Mouse (Mus musculus): ENCODE data around the gene Rpap3. TPM values are rescaled to one million over a fixed set of nuclear protein-coding genes. Genes with fewer than 3 reads are reported as not detected.

Gene Rpap3
- polyA plus RNA-seq, 1 experiment = 22.4 TPM

DNA sequence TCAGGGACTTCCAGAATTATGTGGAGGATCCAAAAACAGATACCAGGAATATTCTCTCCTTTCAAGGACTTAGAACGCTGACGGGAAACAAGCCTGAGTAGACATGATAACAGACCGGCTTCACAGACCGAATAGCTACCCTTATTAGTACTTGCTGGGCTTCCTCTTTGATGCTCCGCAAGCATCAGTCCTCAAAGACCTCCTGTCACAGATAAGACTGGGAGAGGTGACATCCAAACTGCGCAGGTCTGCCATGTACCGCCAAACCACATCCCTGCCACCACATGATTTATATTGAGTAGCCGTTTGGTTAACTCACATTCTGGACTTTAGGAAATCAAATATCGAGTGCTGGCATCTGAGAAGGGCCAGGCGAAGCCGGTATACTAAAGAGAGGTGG, 11.2 kb upstream of the Rpap3 start:
- no peak for TF ChIP-seq POLR2A (IDR thresholded peaks at IDR 0.05; ENCODE audit: low read depth, low read length)
- TF ChIP-seq CTCF (IDR thresholded peaks at IDR 0.05; ENCODE audit: borderline replicate concordance, insufficient read depth, low read length) = no peak
- no peak overlapping the region for H3K4me3 ChIP-seq (ENCODE audit: insufficient read depth, low read length)
- no peaks in the 10 kb centered on the region for H3K4me1 ChIP-seq (ENCODE audit: control insufficient read depth, insufficient read depth, low read length)
- no peak overlapping the region for H3K27ac ChIP-seq (ENCODE audit: insufficient read depth, low read length)

DNA sequence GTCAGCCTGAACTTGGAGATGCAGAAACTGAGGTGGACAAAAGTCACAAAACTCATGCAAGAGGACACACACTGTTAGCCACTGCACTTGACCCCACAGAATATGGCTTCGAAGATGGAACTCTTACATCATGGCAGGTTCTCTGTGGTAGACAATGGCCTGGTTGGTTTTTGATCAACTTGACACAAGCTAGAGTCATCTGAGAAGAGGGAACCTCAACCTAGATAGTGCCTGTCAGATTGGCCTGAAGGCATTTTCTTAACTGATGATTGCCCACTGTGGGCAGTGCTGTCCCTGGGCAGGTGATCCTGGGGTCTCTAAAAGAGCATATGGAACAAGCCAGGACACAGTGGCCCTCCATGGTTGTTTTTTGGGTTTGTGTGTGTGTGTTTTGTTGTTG, 10.1 kb upstream of the Rpap3 start:
- H3K4me3 ChIP-seq (ENCODE audit: insufficient read depth, low read length) = no peak overlapping the region
- TF ChIP-seq CTCF (IDR thresholded peaks at IDR 0.05; ENCODE audit: borderline replicate concordance, insufficient read depth, low read length) = no peak
- no peak for TF ChIP-seq POLR2A (IDR thresholded peaks at IDR 0.05; ENCODE audit: low read depth, low read length)
- no peak overlapping the region for H3K27ac ChIP-seq (ENCODE audit: insufficient read depth, low read length)
- no peaks in the 10 kb centered on the region for H3K4me1 ChIP-seq (ENCODE audit: control insufficient read depth, insufficient read depth, low read length)

DNA sequence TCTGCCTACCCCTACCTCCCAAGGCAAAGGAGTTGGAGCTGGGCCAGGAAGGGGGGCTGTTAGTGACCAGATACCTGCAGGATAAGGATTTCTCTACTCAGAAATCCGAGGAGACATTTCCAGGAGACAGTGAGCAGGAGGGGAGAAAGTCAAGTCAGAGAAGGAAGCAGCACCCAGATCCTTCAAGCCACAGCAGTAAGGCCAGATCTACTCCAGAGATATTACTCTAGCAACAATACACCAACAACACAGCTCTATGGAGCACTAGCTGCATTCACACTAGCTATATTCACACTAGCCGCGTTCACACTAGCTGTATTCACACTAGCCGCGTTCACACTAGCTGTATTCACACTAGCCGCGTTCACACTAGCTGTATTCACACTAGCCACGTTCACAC, 9.5 kb upstream of the Rpap3 start:
- TF ChIP-seq POLR2A (IDR thresholded peaks at IDR 0.05; ENCODE audit: low read depth, low read length) = no peak
- no peak for TF ChIP-seq CTCF (IDR thresholded peaks at IDR 0.05; ENCODE audit: borderline replicate concordance, insufficient read depth, low read length)
- Histone ChIP-seq H3K27ac (ENCODE audit: insufficient read depth, low read length) (no peak overlapping the region), H3K4me3 (ENCODE audit: insufficient read depth, low read length) (no peak overlapping the region), H3K4me1 (ENCODE audit: control insufficient read depth, insufficient read depth, low read length) (no peaks in the 10 kb centered on the region)

DNA sequence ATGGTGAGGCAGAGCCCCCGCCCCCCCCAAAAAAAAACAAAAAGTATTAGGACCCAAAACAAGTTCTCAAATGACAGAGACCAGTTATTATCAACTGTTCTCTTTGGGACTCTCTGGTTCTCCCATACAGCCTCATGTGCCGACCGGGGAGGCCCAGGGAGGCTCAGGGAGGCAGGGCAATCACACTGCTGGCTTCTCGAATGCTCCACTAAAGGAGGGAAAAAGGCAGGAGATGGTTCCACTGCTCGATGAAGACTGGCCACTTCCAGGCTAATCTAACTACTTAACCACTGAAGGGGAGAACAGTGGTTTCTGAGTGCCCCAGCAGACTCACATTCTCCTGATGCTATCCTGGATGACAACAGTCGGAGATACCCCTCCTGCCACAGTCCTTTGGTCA, 6.9 kb upstream of the Rpap3 start:
- no peaks in the 10 kb centered on the region for H3K4me1 ChIP-seq (ENCODE audit: control insufficient read depth, insufficient read depth, low read length)
- H3K4me3 ChIP-seq (ENCODE audit: insufficient read depth, low read length) = no peak overlapping the region
- no peak overlapping the region for H3K27ac ChIP-seq (ENCODE audit: insufficient read depth, low read length)
- TF ChIP-seq CTCF (IDR thresholded peaks at IDR 0.05; ENCODE audit: borderline replicate concordance, insufficient read depth, low read length) = no peak
- TF ChIP-seq POLR2A (IDR thresholded peaks at IDR 0.05; ENCODE audit: low read depth, low read length) = no peak

DNA sequence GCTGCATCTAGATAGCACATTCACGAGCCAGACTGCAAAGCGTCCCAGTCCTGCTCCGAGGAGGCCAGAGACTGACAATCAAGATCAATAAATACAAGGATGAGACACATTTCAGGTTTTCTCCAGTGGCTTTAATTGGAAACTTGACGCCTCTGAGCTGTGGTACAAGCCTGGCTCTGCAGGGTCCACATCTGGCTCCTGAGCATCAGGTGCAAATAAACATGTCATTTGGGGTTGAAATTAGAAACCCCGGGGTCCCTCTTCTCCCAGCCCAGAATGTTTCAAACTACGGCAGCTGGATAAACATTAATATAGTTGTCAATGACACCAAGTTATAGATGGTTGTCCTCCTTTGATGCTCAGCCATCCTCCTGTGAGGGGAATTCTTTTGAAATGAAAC, 5.3 kb upstream of the Rpap3 start:
- Histone ChIP-seq H3K4me3 (ENCODE audit: insufficient read depth, low read length) (no peak overlapping the region), H3K27ac (ENCODE audit: insufficient read depth, low read length) (no peak overlapping the region), H3K4me1 (ENCODE audit: control insufficient read depth, insufficient read depth, low read length) (no peaks in the 10 kb centered on the region)
- TF ChIP-seq POLR2A (IDR thresholded peaks at IDR 0.05; ENCODE audit: low read depth, low read length) = no peak
- TF ChIP-seq CTCF (IDR thresholded peaks at IDR 0.05; ENCODE audit: borderline replicate concordance, insufficient read depth, low read length) = no peak

DNA sequence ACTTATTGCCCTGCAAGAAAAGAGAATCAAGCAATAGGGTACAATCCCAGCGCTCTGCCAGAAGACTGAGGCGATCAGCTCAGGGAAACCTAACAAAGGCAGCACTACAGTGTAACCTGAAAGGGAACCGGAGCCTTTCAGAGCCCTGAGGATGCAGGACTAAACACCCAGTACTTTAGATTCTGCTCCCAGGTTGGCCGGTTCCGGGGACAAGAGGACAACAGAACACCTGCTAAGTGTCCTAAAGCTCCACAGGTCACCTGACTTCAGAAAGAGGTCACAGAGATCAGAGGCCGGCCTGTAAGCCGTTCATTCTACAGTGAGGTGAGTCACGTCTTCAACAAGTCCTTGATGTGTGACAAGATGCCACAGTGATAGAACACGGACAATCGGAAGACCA, 9.0 kb downstream of the Rpap3 start:
- Histone ChIP-seq H3K4me3 (ENCODE audit: insufficient read depth, low read length) (no peak overlapping the region), H3K4me1 (ENCODE audit: control insufficient read depth, insufficient read depth, low read length) (no peaks in the 10 kb centered on the region), H3K27ac (ENCODE audit: insufficient read depth, low read length) (no peak overlapping the region)
- TF ChIP-seq CTCF (IDR thresholded peaks at IDR 0.05; ENCODE audit: borderline replicate concordance, insufficient read depth, low read length) (no peak), POLR2A (IDR thresholded peaks at IDR 0.05; ENCODE audit: low read depth, low read length) (no peak)

DNA sequence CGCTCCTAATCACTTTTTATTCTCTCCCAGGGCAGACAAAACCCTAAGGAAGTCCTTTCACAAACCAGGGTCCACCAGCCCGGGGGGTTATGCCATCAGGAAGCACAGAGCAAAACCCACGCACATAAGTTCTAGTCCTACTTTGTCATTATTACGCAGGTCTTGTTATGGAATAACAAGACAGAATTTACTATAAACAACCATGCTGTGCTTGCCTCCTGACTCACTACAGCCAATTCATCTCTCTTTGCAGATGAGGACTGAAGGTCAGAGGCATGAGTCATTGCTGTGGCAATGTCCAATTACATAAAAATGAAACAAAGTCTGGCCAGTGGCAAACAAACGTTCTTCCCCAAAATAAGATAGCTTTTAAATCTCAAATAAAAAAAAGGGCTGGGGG, 12.2 kb downstream of the Rpap3 start:
- no peak for TF ChIP-seq CTCF (IDR thresholded peaks at IDR 0.05; ENCODE audit: borderline replicate concordance, insufficient read depth, low read length)
- TF ChIP-seq POLR2A (IDR thresholded peaks at IDR 0.05; ENCODE audit: low read depth, low read length) = no peak
- no peak overlapping the region for H3K4me3 ChIP-seq (ENCODE audit: insufficient read depth, low read length)
- H3K4me1 ChIP-seq (ENCODE audit: control insufficient read depth, insufficient read depth, low read length) = no peaks in the 10 kb centered on the region
- no peak overlapping the region for H3K27ac ChIP-seq (ENCODE audit: insufficient read depth, low read length)

DNA sequence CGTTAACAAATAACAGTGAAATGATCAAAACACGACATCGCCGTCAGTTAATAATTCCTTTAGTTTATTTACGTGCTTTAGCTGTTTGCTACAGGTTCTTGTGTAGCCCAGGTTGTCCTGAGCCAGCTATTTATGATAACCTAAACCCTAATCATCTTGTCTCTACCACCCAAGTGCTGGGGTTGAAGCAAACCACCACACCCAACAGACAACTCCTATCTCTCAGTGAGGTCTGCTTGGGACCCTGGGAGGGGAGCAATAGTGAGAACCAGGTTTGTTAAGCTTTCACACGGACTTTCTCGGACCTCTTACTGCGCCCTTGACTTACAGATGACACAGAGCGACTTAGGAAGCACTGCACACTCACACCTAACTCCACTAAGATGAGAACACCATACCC, 21.5 kb downstream of the Rpap3 start:
- TF ChIP-seq CTCF (IDR thresholded peaks at IDR 0.05; ENCODE audit: borderline replicate concordance, insufficient read depth, low read length) (no peak), POLR2A (IDR thresholded peaks at IDR 0.05; ENCODE audit: low read depth, low read length) (no peak)
- Histone ChIP-seq H3K4me3 (ENCODE audit: insufficient read depth, low read length) (no peak overlapping the region), H3K27ac (ENCODE audit: insufficient read depth, low read length) (no peak overlapping the region), H3K4me1 (ENCODE audit: control insufficient read depth, insufficient read depth, low read length) (no peaks in the 10 kb centered on the region)

DNA sequence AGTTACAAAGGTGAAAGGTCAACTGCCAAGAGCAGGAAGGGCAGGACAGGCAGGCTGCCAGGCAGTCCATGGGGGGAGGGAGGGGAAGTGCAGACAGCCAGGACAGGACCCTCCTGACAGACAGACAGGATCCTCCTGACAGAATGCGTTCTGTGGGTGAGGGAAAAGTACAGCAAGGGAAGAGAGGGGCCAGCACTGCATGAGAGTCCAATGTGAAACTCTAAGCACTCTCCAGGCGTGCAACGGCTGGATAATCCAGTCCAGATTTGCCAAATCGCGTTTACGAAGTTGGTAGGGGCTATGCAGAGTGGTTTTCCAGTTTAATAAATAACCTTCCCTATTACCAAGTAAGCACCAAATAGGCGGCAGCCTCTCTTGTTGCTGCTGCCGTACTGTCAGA, 23.6 kb downstream of the Rpap3 start:
- TF ChIP-seq CTCF (IDR thresholded peaks at IDR 0.05; ENCODE audit: borderline replicate concordance, insufficient read depth, low read length) (no peak), POLR2A (IDR thresholded peaks at IDR 0.05; ENCODE audit: low read depth, low read length) (no peak)
- Histone ChIP-seq H3K27ac (ENCODE audit: insufficient read depth, low read length) (no peak overlapping the region), H3K4me3 (ENCODE audit: insufficient read depth, low read length) (no peak overlapping the region), H3K4me1 (ENCODE audit: control insufficient read depth, insufficient read depth, low read length) (no peaks in the 10 kb centered on the region)

DNA sequence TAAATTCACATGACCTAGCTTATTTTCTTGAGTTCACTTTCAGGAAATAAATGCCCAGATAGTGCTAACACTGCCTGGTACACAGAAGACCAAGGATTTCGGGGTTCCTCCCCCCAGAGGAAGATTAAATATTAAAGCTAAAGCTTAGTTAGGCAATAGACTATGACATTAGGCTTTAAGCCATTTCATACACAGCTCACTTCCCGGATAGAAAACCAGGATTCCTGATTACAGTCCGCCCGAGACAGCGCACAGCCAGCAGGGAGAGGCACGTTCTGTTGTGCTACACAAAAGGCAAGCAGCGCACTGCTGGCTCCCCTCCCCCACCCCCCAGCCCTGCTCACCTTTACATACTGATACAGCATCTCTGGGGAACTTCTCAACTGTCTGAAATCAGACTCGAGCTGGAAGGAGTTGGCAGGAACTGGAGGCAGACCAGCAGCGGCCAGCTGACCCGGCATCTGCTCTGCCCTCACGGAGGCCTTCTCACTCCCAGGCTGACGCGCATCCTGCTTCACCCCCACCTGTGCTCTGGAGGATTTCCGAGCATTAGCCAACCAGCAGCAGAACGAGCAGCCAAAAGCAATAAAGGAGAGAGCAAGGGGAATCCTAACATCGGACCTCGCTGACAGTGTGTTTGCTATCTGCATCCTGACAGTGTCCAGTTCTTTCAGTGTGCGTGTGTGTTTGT, 25.5 kb downstream of the Rpap3 start:
- no peak overlapping the region for H3K4me3 ChIP-seq (ENCODE audit: insufficient read depth, low read length)
- no peaks in the 10 kb centered on the region for H3K4me1 ChIP-seq (ENCODE audit: control insufficient read depth, insufficient read depth, low read length)
- TF ChIP-seq CTCF (IDR thresholded peaks at IDR 0.05; ENCODE audit: borderline replicate concordance, insufficient read depth, low read length) = no peak
- no peak for TF ChIP-seq POLR2A (IDR thresholded peaks at IDR 0.05; ENCODE audit: low read depth, low read length)
- no peak overlapping the region for H3K27ac ChIP-seq (ENCODE audit: insufficient read depth, low read length)
